Mouse (Mus musculus) lung, postnatal 0 days (tissue): ENCODE results near the gene Larp4.

Experiments used
- CTCF ChIP-seq: IDR thresholded peaks from 2 replicates; pipeline ENCODE4 v1.5.1; 2016; ENCODE audit warnings: antibody characterized with exemption, mild to moderate bottlenecking
- EP300 ChIP-seq: IDR thresholded peaks from 2 replicates; pipeline ENCODE4 v1.6.1; 2016; ENCODE audit warnings: antibody characterized with exemption, mild to moderate bottlenecking, control low read depth

DNA sequence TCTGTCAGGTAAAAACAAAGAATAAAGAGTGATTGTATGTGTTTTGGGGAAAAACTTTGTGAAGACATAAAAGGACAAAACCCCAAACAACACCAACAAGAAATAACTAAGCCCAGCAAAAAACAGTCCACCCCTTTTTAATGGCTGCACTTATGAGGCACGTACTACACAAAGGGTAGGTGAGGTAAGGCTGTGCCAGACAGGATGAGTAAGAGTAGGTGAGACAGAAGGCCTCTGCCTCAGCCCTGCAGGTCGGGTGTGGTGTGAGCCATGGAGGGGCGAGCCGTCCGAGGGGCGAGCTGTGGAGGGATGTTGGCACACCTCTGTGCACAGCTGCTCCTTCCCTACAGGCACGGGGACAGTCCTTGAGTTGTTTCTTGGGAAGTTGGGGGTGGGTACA is 81.1 kb downstream of the Larp4 start:
- TF ChIP-seq CTCF = no peak
- TF ChIP-seq EP300 = no peak
